Mouse (Mus musculus): Measurements from ENCODE around the gene Micu1. TPM values are rescaled to one million over a fixed set of nuclear protein-coding genes. Genes with fewer than 3 reads are reported as not detected.

Gene Micu1
- polyA plus RNA-seq, 1 experiment: 22.9 TPM

- Histone ChIP-seq H3K27ac (ENCODE audit: insufficient read depth, low read length) (no peak overlapping the region), H3K4me3 (ENCODE audit: low read depth, low read length) (no peak overlapping the region), H3K9me3 (replicated peaks; ENCODE audit: control insufficient read depth, insufficient read depth, low read length, poor library complexity, severe bottlenecking) (no peaks in the 10 kb centered on the region), H3K27me3 (ENCODE audit: control insufficient read depth, insufficient read depth, low read length, poor library complexity, severe bottlenecking) (no peaks in the 10 kb centered on the region), H3K36me3 (ENCODE audit: control insufficient read depth, insufficient read depth, low read length, poor library complexity, severe bottlenecking) (no peaks in the 10 kb centered on the region), H3K4me1 (ENCODE audit: control insufficient read depth, insufficient read depth, low read length) (no peaks in the 10 kb centered on the region), H3K9ac (ENCODE audit: low read depth, poor library complexity, severe bottlenecking) (0 out of 2 replicates have a peak overlapping the region, but pooled peaks have one; percentile 88)
- TF ChIP-seq EP300 (IDR thresholded peaks at IDR 0.05; ENCODE audit: insufficient read depth, low read depth, low read length) (no peak), CTCF (IDR thresholded peaks at IDR 0.05; ENCODE audit: low read depth, low read length) (no peak), POLR2A (IDR thresholded peaks at IDR 0.05; ENCODE audit: insufficient read depth, low read length) (no peak)
Observed at GRCm38 (mm10) chr10:59880837-59881236, 178.6 kb downstream of the Micu1 start.

GRCm38 (mm10) chr10:59884327-59885173, 182.3 kb downstream of the Micu1 start:
- H3K4me3 ChIP-seq (ENCODE audit: low read depth, low read length): no peak overlapping the region
- H3K9ac ChIP-seq (ENCODE audit: low read depth, poor library complexity, severe bottlenecking): no peak overlapping the region
- no peaks in the 10 kb centered on the region for H3K27me3 ChIP-seq (ENCODE audit: control insufficient read depth, insufficient read depth, low read length, poor library complexity, severe bottlenecking)
- H3K9me3 ChIP-seq (replicated peaks; ENCODE audit: control insufficient read depth, insufficient read depth, low read length, poor library complexity, severe bottlenecking): no peaks in the 10 kb centered on the region
- H3K36me3 ChIP-seq (ENCODE audit: control insufficient read depth, insufficient read depth, low read length, poor library complexity, severe bottlenecking): no peaks in the 10 kb centered on the region
- no peak for TF ChIP-seq POLR2A (IDR thresholded peaks at IDR 0.05; ENCODE audit: insufficient read depth, low read length)
- no peak for TF ChIP-seq CTCF (IDR thresholded peaks at IDR 0.05; ENCODE audit: low read depth, low read length)
- TF ChIP-seq EP300 (IDR thresholded peaks at IDR 0.05; ENCODE audit: insufficient read depth, low read depth, low read length): no peak
- H3K4me1 ChIP-seq (ENCODE audit: control insufficient read depth, insufficient read depth, low read length): no peaks in the 10 kb centered on the region
- H3K27ac ChIP-seq (ENCODE audit: insufficient read depth, low read length): no peak overlapping the region

- TF ChIP-seq CTCF (IDR thresholded peaks at IDR 0.05; ENCODE audit: low read depth, low read length): no peak
- no peak for TF ChIP-seq EP300 (IDR thresholded peaks at IDR 0.05; ENCODE audit: insufficient read depth, low read depth, low read length)
- TF ChIP-seq POLR2A (IDR thresholded peaks at IDR 0.05; ENCODE audit: insufficient read depth, low read length): no peak
- Histone ChIP-seq H3K36me3 (ENCODE audit: control insufficient read depth, insufficient read depth, low read length, poor library complexity, severe bottlenecking) (no peaks in the 10 kb centered on the region), H3K27ac (ENCODE audit: insufficient read depth, low read length) (no peak overlapping the region), H3K4me3 (ENCODE audit: low read depth, low read length) (no peak overlapping the region), H3K27me3 (ENCODE audit: control insufficient read depth, insufficient read depth, low read length, poor library complexity, severe bottlenecking) (no peaks in the 10 kb centered on the region), H3K9me3 (replicated peaks; ENCODE audit: control insufficient read depth, insufficient read depth, low read length, poor library complexity, severe bottlenecking) (no peaks in the 10 kb centered on the region), H3K4me1 (ENCODE audit: control insufficient read depth, insufficient read depth, low read length) (no peaks in the 10 kb centered on the region), H3K9ac (ENCODE audit: low read depth, poor library complexity, severe bottlenecking) (no peak overlapping the region)
Observed at GRCm38 (mm10) chr10:59885174-59886080, 183.2 kb downstream of the Micu1 start.

GRCm38 (mm10) chr10:59886081-59886466, 183.8 kb downstream of the Micu1 start:
- Histone ChIP-seq H3K36me3 (ENCODE audit: control insufficient read depth, insufficient read depth, low read length, poor library complexity, severe bottlenecking) (no peaks in the 10 kb centered on the region), H3K27ac (ENCODE audit: insufficient read depth, low read length) (no peak overlapping the region), H3K4me1 (ENCODE audit: control insufficient read depth, insufficient read depth, low read length) (no peaks in the 10 kb centered on the region), H3K27me3 (ENCODE audit: control insufficient read depth, insufficient read depth, low read length, poor library complexity, severe bottlenecking) (no peaks in the 10 kb centered on the region), H3K4me3 (ENCODE audit: low read depth, low read length) (no peak overlapping the region), H3K9ac (ENCODE audit: low read depth, poor library complexity, severe bottlenecking) (no peak overlapping the region), H3K9me3 (replicated peaks; ENCODE audit: control insufficient read depth, insufficient read depth, low read length, poor library complexity, severe bottlenecking) (no peaks in the 10 kb centered on the region)
- TF ChIP-seq CTCF (IDR thresholded peaks at IDR 0.05; ENCODE audit: low read depth, low read length) (no peak), POLR2A (IDR thresholded peaks at IDR 0.05; ENCODE audit: insufficient read depth, low read length) (no peak), EP300 (IDR thresholded peaks at IDR 0.05; ENCODE audit: insufficient read depth, low read depth, low read length) (no peak)

GRCm38 (mm10) chr10:59887432-59887831, 185.2 kb downstream of the Micu1 start:
- H3K9ac ChIP-seq (ENCODE audit: low read depth, poor library complexity, severe bottlenecking): no peak overlapping the region
- TF ChIP-seq POLR2A (IDR thresholded peaks at IDR 0.05; ENCODE audit: insufficient read depth, low read length): no peak
- no peak for TF ChIP-seq EP300 (IDR thresholded peaks at IDR 0.05; ENCODE audit: insufficient read depth, low read depth, low read length)
- TF ChIP-seq CTCF (IDR thresholded peaks at IDR 0.05; ENCODE audit: low read depth, low read length): no peak
- H3K27ac ChIP-seq (ENCODE audit: insufficient read depth, low read length): no peak overlapping the region
- H3K4me3 ChIP-seq (ENCODE audit: low read depth, low read length): no peak overlapping the region
- H3K4me1 ChIP-seq (ENCODE audit: control insufficient read depth, insufficient read depth, low read length): no peaks in the 10 kb centered on the region
- peaks cover 8% of the 10 kb centered on the region; the same call in 1 of the 2 replicates for H3K36me3 ChIP-seq (ENCODE audit: control insufficient read depth, insufficient read depth, low read length, poor library complexity, severe bottlenecking)
- H3K27me3 ChIP-seq (ENCODE audit: control insufficient read depth, insufficient read depth, low read length, poor library complexity, severe bottlenecking): no peaks in the 10 kb centered on the region
- no peaks in the 10 kb centered on the region for H3K9me3 ChIP-seq (replicated peaks; ENCODE audit: control insufficient read depth, insufficient read depth, low read length, poor library complexity, severe bottlenecking)

All from ES-Bruce4 (cell line).